Mouse (Mus musculus) midbrain, postnatal 0 days (tissue): ENCODE measurements around the gene Ankrd44. TPM values are rescaled to one million over a fixed set of nuclear protein-coding genes. Genes with fewer than 3 reads are reported as not detected.
A peak's percentile ranks its signal among the peaks of the same experiment; 100 is the strongest.

Source experiments
- ATAC-seq: fragments of 200-750 bp; cut with Nextera tagmentation; 2 replicates; pipeline ENCODE4 v1.8.0; 2017; ENCODE audit warnings: moderate number of reproducible peaks, mild to moderate bottlenecking, moderate TSS enrichment, moderate library complexity; ENCODE audit not compliant: low FRiP score
- DNase-seq: peaks from one replicate; pipeline ENCODE4 v3.0.0-alpha.2; 2015; ENCODE audit warnings: low spot score
- H3K27ac ChIP-seq: fragments of 300-500 bp; sonication (generic); 2 replicates; pipeline ENCODE4 v1.5.1; 2014; ENCODE audit warnings: low read depth, mild to moderate bottlenecking, low read length, mixed read lengths
- H3K27me3 ChIP-seq: fragments of 300-500 bp; sonication (generic); 2 replicates; pipeline ENCODE4 v1.6.1; 2014; ENCODE audit warnings: low read length, control low read depth, mixed read lengths; ENCODE audit not compliant: insufficient read depth
- H3K36me3 ChIP-seq: fragments of 300-500 bp; sonication (generic); 2 replicates; pipeline ENCODE4 v1.6.1; 2014; ENCODE audit warnings: low read length, control low read depth, mixed read lengths; ENCODE audit not compliant: insufficient read depth
- H3K4me1 ChIP-seq: fragments of 300-500 bp; sonication (generic); 2 replicates; pipeline ENCODE4 v1.6.1; 2014; ENCODE audit warnings: mild to moderate bottlenecking, control low read depth, antibody characterized with exemption, low read length, mixed read lengths; ENCODE audit not compliant: insufficient read depth
- H3K4me2 ChIP-seq: fragments of 300-500 bp; sonication (generic); 2 replicates; pipeline ENCODE4 v1.6.1; 2014; ENCODE audit warnings: low read depth, mild to moderate bottlenecking, low read length, mixed read lengths; ENCODE audit not compliant: poor library complexity, severe bottlenecking
- H3K4me3 ChIP-seq: fragments of 300-500 bp; sonication (generic); 2 replicates; pipeline ENCODE4 v1.5.1; 2014; ENCODE audit warnings: low read depth, mild to moderate bottlenecking, low read length, moderate library complexity
- H3K9ac ChIP-seq: fragments of 300-500 bp; sonication (generic); replicated peaks from 2 replicates; pipeline ENCODE4 v1.6.1; 2014; ENCODE audit warnings: mild to moderate bottlenecking, low read length, moderate library complexity, mixed read lengths; ENCODE audit not compliant: poor library complexity, severe bottlenecking
- H3K9me3 ChIP-seq: fragments of 300-500 bp; sonication (generic); 2 replicates; pipeline ENCODE4 v1.6.1; 2016; ENCODE audit warnings: low read length, control low read depth
- CTCF ChIP-seq: IDR thresholded peaks from 2 replicates; pipeline ENCODE4 v1.5.1; 2016; ENCODE audit warnings: antibody characterized with exemption, mild to moderate bottlenecking
- WGBS: fragments of 180-500 bp; shearing (Covaris S2); extraction: QIAGEN DNeasy Blood & Tissue Kit; methylation state at CpG from one replicate; pipeline ENCODE4 v1.1.7; 2014; 5-methylcytosine and 5-hydroxymethylcytosine counted together
- polyA plus RNA-seq: library from polyadenylated mRNA; unstranded; fragments of >200 nt; fragmentation: Nextera tagmentation; extraction: Ambion mirVana; gene quantifications from 2 replicates; pipeline ENCODE4 v1.2.1, GENCODE M21; 2015
- total RNA-seq: library from RNA; depleted of rRNA; stranded (reverse); fragments of >200 nt; gene quantifications from 2 replicates; pipeline ENCODE4 v1.2.3, GENCODE M21; 2014

The Ankrd44 gene
- total and polyA plus RNA-seq, 2 experiments from 2014 or later = 16.7 to 51.6 TPM

DNA sequence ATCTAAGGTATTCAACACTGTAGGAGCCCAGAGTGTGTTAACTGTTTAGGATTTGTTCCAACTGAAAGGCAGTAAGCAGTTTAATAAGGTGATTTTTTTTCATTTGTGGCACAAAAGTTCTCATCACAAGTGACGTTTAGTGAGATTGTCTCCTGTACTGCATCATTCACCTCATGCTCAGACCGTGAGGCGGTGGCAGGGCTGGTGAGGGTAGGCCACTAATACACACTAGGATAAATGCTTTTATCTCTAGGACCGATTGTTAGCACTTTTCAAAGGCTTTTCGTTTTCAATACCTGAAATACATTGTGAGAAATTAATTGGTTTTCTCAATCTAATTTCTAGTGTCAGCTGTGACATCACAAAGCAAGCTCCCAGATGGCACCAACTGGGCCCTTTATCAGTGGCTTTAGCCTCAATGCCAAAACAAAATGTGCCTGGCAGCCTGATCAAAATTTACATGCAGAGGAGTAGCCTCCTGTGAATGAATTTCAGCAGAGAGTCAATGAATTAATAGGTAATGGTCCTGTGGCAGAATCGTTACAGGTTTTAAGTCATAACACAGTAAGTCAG, 286.6 kb downstream of the Ankrd44 start:
- Histone ChIP-seq H3K36me3 (no peaks in the 10 kb centered on the region), H3K27me3 (no peaks in the 10 kb centered on the region), H3K27ac (peak overlapping the region; percentile 43; the same call in 1 of the 2 replicates), H3K4me2 (no peak overlapping the region), H3K9ac (no peak overlapping the region), H3K9me3 (no peaks in the 10 kb centered on the region), H3K4me1 (peaks cover 5% of the 10 kb centered on the region; the same call in 1 of the 2 replicates), H3K4me3 (no peak overlapping the region)
- peak; percentile 36 for DNase-seq
- 19% methylated on average over 6 of the region's 6 CpGs for WGBS
- peak; percentile 41; the same call in 1 of the 2 replicates for ATAC-seq
- TF ChIP-seq CTCF = no peak

- WGBS = 92% methylated on average over 2 of the region's 2 CpGs
- Histone ChIP-seq H3K4me2 (no peak overlapping the region), H3K36me3 (no peaks in the 10 kb centered on the region), H3K9me3 (no peaks in the 10 kb centered on the region), H3K4me1 (peaks cover 5% of the 10 kb centered on the region; the same call in 1 of the 2 replicates), H3K4me3 (no peak overlapping the region), H3K27me3 (no peaks in the 10 kb centered on the region), H3K9ac (no peak overlapping the region), H3K27ac (peak overlapping the region; percentile 43; the same call in 1 of the 2 replicates)
- no peak for ATAC-seq
- no peak for DNase-seq
- TF ChIP-seq CTCF = no peak
These were observed 287.1 kb downstream of the Ankrd44 start for GRCm38 (mm10) chr1:54639076-54639475.

GRCm38 (mm10) chr1:54637340-54637739, 288.8 kb downstream of the Ankrd44 start:
- no peak overlapping the region for H3K4me2 ChIP-seq
- no peaks in the 10 kb centered on the region for H3K36me3 ChIP-seq
- no peak for DNase-seq
- H3K27me3 ChIP-seq = no peaks in the 10 kb centered on the region
- no peaks in the 10 kb centered on the region for H3K9me3 ChIP-seq
- ATAC-seq = no peak
- no peak overlapping the region for H3K9ac ChIP-seq
- no peak for TF ChIP-seq CTCF
- peaks cover 5% of the 10 kb centered on the region; the same call in 1 of the 2 replicates for H3K4me1 ChIP-seq
- 75% methylated on average over 2 of the region's 2 CpGs for WGBS
- H3K4me3 ChIP-seq = no peak overlapping the region
- no peak overlapping the region for H3K27ac ChIP-seq

GRCm38 (mm10) chr1:54629106-54629505, 297.1 kb downstream of the Ankrd44 start:
- Histone ChIP-seq H3K36me3 (no peaks in the 10 kb centered on the region), H3K9ac (no peak overlapping the region), H3K27me3 (no peaks in the 10 kb centered on the region), H3K4me1 (no peaks in the 10 kb centered on the region), H3K4me3 (no peak overlapping the region), H3K4me2 (no peak overlapping the region), H3K9me3 (no peaks in the 10 kb centered on the region), H3K27ac (no peak overlapping the region)
- DNase-seq (no peak), ATAC-seq (no peak)
- 48% methylated on average over 1 of the region's 1 CpGs for WGBS
- TF ChIP-seq CTCF = no peak

DNA sequence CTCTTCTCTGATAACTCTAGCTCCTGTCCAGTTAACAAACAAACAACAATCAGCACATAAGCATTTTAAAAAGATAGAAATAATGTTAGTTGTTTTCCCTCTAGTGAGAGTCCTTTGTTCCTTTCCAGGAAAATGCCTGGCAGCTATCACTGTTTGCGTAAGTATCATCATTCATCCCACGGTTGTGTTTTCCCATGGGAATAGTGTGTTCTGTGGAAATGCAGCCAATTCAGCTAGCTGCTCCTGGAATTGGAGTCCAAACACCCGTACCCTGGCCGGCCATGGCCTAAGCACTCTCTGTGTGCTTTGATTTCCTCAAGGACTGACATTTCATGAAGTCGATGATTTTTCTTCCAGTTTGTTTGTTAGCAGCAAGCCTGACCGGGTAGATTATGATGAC, 311.2 kb downstream of the Ankrd44 start:
- no peaks in the 10 kb centered on the region for H3K27me3 ChIP-seq
- DNase-seq = no peak
- H3K36me3 ChIP-seq = no peaks in the 10 kb centered on the region
- WGBS = 82% methylated on average over 6 of the region's 6 CpGs
- no peaks in the 10 kb centered on the region for H3K4me1 ChIP-seq
- no peaks in the 10 kb centered on the region for H3K9me3 ChIP-seq
- H3K9ac ChIP-seq = no peak overlapping the region
- no peak overlapping the region for H3K4me2 ChIP-seq
- H3K4me3 ChIP-seq = no peak overlapping the region
- H3K27ac ChIP-seq = no peak overlapping the region
- no peak for ATAC-seq
- TF ChIP-seq CTCF = no peak

- H3K9me3 ChIP-seq = no peaks in the 10 kb centered on the region
- H3K4me2 ChIP-seq = no peak overlapping the region
- no peak for TF ChIP-seq CTCF
- WGBS = 85% methylated on average over 6 of the region's 6 CpGs
- no peak for DNase-seq
- H3K4me1 ChIP-seq = no peaks in the 10 kb centered on the region
- no peak overlapping the region for H3K9ac ChIP-seq
- ATAC-seq = no peak
- no peaks in the 10 kb centered on the region for H3K27me3 ChIP-seq
- no peak overlapping the region for H3K4me3 ChIP-seq
- no peaks in the 10 kb centered on the region for H3K36me3 ChIP-seq
- no peak overlapping the region for H3K27ac ChIP-seq
These were observed 313.8 kb downstream of the Ankrd44 start for GRCm38 (mm10) chr1:54612344-54612743.
